Mouse (Mus musculus): ENCODE data around the gene Ffar2.

GRCm38 (mm10) chr7:30785721-30786546, 37.6 kb downstream of the Ffar2 start:
- TF ChIP-seq CTCF (IDR thresholded peaks at IDR 0.05; ENCODE audit: control insufficient read depth, insufficient read depth, low read length) (no peak), POLR2A (IDR thresholded peaks at IDR 0.05; ENCODE audit: borderline replicate concordance, control insufficient read depth, low read depth, low read length) (no peak)
